Mouse (Mus musculus) MEL (cell line): Measurements from ENCODE around the gene Ptafr. TPM values are rescaled to one million over a fixed set of nuclear protein-coding genes. Genes with fewer than 3 reads are reported as not detected.

Source experiments
- DNase-seq: peaks from one replicate; pipeline ENCODE4 v3.0.0; 2011; ENCODE audit warnings: low read depth, low spot score
- H3K27ac ChIP-seq: 2 replicates; pipeline ENCODE4 v1.5.1; 2012; ENCODE audit warnings: low read depth, mild to moderate bottlenecking, control low read depth, low read length, moderate library complexity; ENCODE audit not compliant: control insufficient read depth
- H3K27me3 ChIP-seq, 2 experiments: fragments of 150-350 bp in 1 of 2; sonication (generic) in 1 of 2; 2 replicates each; pipeline ENCODE4 v1.6.1; 2012; ENCODE audit warnings: low read length in 2 of 2, mild to moderate bottlenecking in 2 of 2, improper control_type of control experiment in 1 of 2, moderate library complexity in 1 of 2; ENCODE audit not compliant: insufficient read depth in 2 of 2, control insufficient read depth in 1 of 2
- H3K36me3 ChIP-seq, 2 experiments: 2 replicates each; pipeline ENCODE4 v1.6.1; 2012 to 2014; ENCODE audit warnings: low read length in 2 of 2, improper control_type of control experiment in 1 of 2, inconsistent platforms in 1 of 2, mild to moderate bottlenecking in 1 of 2; ENCODE audit not compliant: insufficient read depth in 2 of 2, control insufficient read depth in 1 of 2
- H3K4me1 ChIP-seq, 2 experiments: fragments of 150-350 bp in 1 of 2; sonication (generic) in 1 of 2; 2 replicates each; pipeline ENCODE4 v1.6.1; 2012; ENCODE audit warnings: low read length in 2 of 2, improper control_type of control experiment in 1 of 2, mild to moderate bottlenecking in 1 of 2; ENCODE audit not compliant: insufficient read depth in 2 of 2, control insufficient read depth in 1 of 2
- H3K4me3 ChIP-seq, 2 experiments: fragments of 150-350 bp in 1 of 2; sonication (generic) in 1 of 2; 2 replicates each; pipeline ENCODE4 v1.5.1; 2012; ENCODE audit warnings: low read depth in 2 of 2, low read length in 2 of 2, mild to moderate bottlenecking in 2 of 2, moderate library complexity in 2 of 2, control low read depth in 1 of 2, improper control_type of control experiment in 1 of 2; ENCODE audit not compliant: control insufficient read depth in 1 of 2, insufficient read depth in 1 of 2
- H3K79me2 ChIP-seq: 2 replicates; pipeline ENCODE4 v1.6.1; 2012; ENCODE audit warnings: mild to moderate bottlenecking, low read length, moderate library complexity; ENCODE audit not compliant: control insufficient read depth, poor library complexity, insufficient read depth
- H3K9ac ChIP-seq: 2 replicates; pipeline ENCODE4 v1.6.1; 2012; ENCODE audit warnings: low read depth, mild to moderate bottlenecking, control low read depth, low read length, moderate library complexity; ENCODE audit not compliant: control insufficient read depth, poor library complexity, severe bottlenecking
- H3K9me3 ChIP-seq: fragments of 150-350 bp; sonication (generic); replicated peaks from 2 replicates; pipeline ENCODE4 v1.6.1; 2012; ENCODE audit warnings: mild to moderate bottlenecking, low read length, improper control_type of control experiment, moderate library complexity; ENCODE audit not compliant: insufficient read depth
- CHD1 ChIP-seq: IDR thresholded peaks from 2 replicates; pipeline ENCODE4 v1.6.1; 2012; ENCODE audit warnings: low read depth, mild to moderate bottlenecking, inconsistent platforms, low read length, improper control_type of control experiment
- CHD2 ChIP-seq: IDR thresholded peaks from 2 replicates; pipeline ENCODE4 v1.6.1; 2011; ENCODE audit warnings: low read length, improper control_type of control experiment
- E2F4 ChIP-seq: IDR thresholded peaks from 2 replicates; pipeline ENCODE4 v1.6.1; 2011; ENCODE audit warnings: low read depth, low read length, improper control_type of control experiment, borderline replicate concordance
- ELF1 ChIP-seq: IDR thresholded peaks from 2 replicates; pipeline ENCODE4 v1.6.1; 2014; ENCODE audit warnings: low read depth, mild to moderate bottlenecking, inconsistent platforms, low read length, improper control_type of control experiment, moderate library complexity
- ETS1 ChIP-seq: IDR thresholded peaks from 2 replicates; pipeline ENCODE4 v1.6.1; 2012; ENCODE audit warnings: low read depth, mild to moderate bottlenecking, inconsistent platforms, low read length, improper control_type of control experiment, moderate library complexity
- GABPA ChIP-seq: IDR thresholded peaks from 2 replicates; pipeline ENCODE4 v1.6.1; 2012; ENCODE audit warnings: low read depth, mild to moderate bottlenecking, inconsistent platforms, low read length, improper control_type of control experiment, moderate library complexity
- GATA1 ChIP-seq: IDR thresholded peaks from 2 replicates; pipeline ENCODE4 v1.6.1; 2011; ENCODE audit warnings: low read depth, low read length, improper control_type of control experiment
- HCFC1 ChIP-seq: IDR thresholded peaks from 2 replicates; pipeline ENCODE4 v1.6.1; 2012; ENCODE audit warnings: low read depth, mild to moderate bottlenecking, inconsistent platforms, low read length, improper control_type of control experiment, moderate library complexity
- JUND ChIP-seq: IDR thresholded peaks from 2 replicates; pipeline ENCODE4 v1.6.1; 2011; ENCODE audit warnings: low read depth, mild to moderate bottlenecking, improper control_type of control experiment, low read length
- KAT2A ChIP-seq: conservative IDR thresholded peaks from 2 replicates; pipeline ENCODE4 v1.6.1; 2012; ENCODE audit warnings: low read depth, low read length, improper control_type of control experiment, inconsistent platforms
- MEF2A ChIP-seq: IDR thresholded peaks from 2 replicates; pipeline ENCODE4 v1.6.1; 2014; ENCODE audit warnings: low read depth, mild to moderate bottlenecking, inconsistent platforms, low read length, improper control_type of control experiment; ENCODE audit not compliant: poor library complexity, insufficient replicate concordance, severe bottlenecking; ENCODE audit errors: extremely low read depth
- MYB ChIP-seq: IDR thresholded peaks from 2 replicates; pipeline ENCODE4 v1.6.1; 2011; ENCODE audit warnings: mild to moderate bottlenecking, low read depth, low read length, improper control_type of control experiment
- NELFE ChIP-seq: IDR thresholded peaks from 2 replicates; pipeline ENCODE4 v1.6.1; 2011; ENCODE audit warnings: low read depth, low read length, improper control_type of control experiment
- NRF1 ChIP-seq: IDR thresholded peaks from 2 replicates; pipeline ENCODE4 v1.6.1; 2014; ENCODE audit warnings: low read depth, mild to moderate bottlenecking, inconsistent platforms, low read length, improper control_type of control experiment, moderate library complexity; ENCODE audit not compliant: poor library complexity, insufficient read depth, severe bottlenecking
- POLR2A ChIP-seq, 2 experiments: IDR thresholded peaks; 2 replicates each; pipeline ENCODE4 v1.6.1; 2011 to 2012; ENCODE audit warnings: low read length in 2 of 2, mild to moderate bottlenecking in 2 of 2, control low read depth in 1 of 2, improper control_type of control experiment in 1 of 2, low read depth in 1 of 2, moderate library complexity in 1 of 2; ENCODE audit not compliant: control insufficient read depth in 1 of 2, insufficient read depth in 1 of 2, poor library complexity in 1 of 2
- POLR2AphosphoS2 ChIP-seq: IDR thresholded peaks from 2 replicates; pipeline ENCODE4 v1.6.1; 2011; ENCODE audit warnings: low read length, improper control_type of control experiment
- POLR2AphosphoS5 ChIP-seq: IDR thresholded peaks from 2 replicates; pipeline ENCODE4 v1.6.1; 2012; ENCODE audit warnings: low read depth, borderline replicate concordance, mild to moderate bottlenecking, inconsistent platforms, low read length, moderate library complexity, mixed read lengths
- RAD21 ChIP-seq: IDR thresholded peaks from 2 replicates; pipeline ENCODE4 v1.6.1; 2011; ENCODE audit warnings: mild to moderate bottlenecking, low read depth, low read length, improper control_type of control experiment
- SIN3A ChIP-seq: IDR thresholded peaks from 2 replicates; pipeline ENCODE4 v1.6.1; 2012; ENCODE audit warnings: low read length, improper control_type of control experiment, inconsistent platforms
- SMC3 ChIP-seq: IDR thresholded peaks from 2 replicates; pipeline ENCODE4 v1.6.1; 2011; ENCODE audit warnings: low read depth, low read length, improper control_type of control experiment
- TAL1 ChIP-seq: IDR thresholded peaks from 2 replicates; pipeline ENCODE4 v1.6.1; 2012; ENCODE audit warnings: mild to moderate bottlenecking, inconsistent platforms, low read length, moderate library complexity, mixed read lengths
- TBP ChIP-seq: IDR thresholded peaks from 2 replicates; pipeline ENCODE4 v1.8.0; 2011; ENCODE audit warnings: low read depth, low read length, improper control_type of control experiment
- TCF12 ChIP-seq: IDR thresholded peaks from 2 replicates; pipeline ENCODE4 v1.6.1; 2014; ENCODE audit warnings: low read depth, mild to moderate bottlenecking, inconsistent platforms, low read length, improper control_type of control experiment, moderate library complexity
- UBTF ChIP-seq: IDR thresholded peaks from 2 replicates; pipeline ENCODE4 v1.6.1; 2012; ENCODE audit warnings: low read depth, mild to moderate bottlenecking, inconsistent platforms, low read length, improper control_type of control experiment, moderate library complexity, borderline replicate concordance; ENCODE audit not compliant: insufficient read depth
- USF1 ChIP-seq: IDR thresholded peaks from 2 replicates; pipeline ENCODE4 v1.6.1; 2014; ENCODE audit warnings: low read depth, mild to moderate bottlenecking, inconsistent platforms, low read length, improper control_type of control experiment, moderate library complexity
- ZKSCAN1 ChIP-seq: IDR thresholded peaks from 2 replicates; pipeline ENCODE4 v1.6.1; 2012; ENCODE audit warnings: low read depth, mild to moderate bottlenecking, inconsistent platforms, low read length, improper control_type of control experiment, moderate library complexity
- ZMIZ1 ChIP-seq: IDR thresholded peaks from 2 replicates; pipeline ENCODE4 v1.6.1; 2012; ENCODE audit warnings: low read depth, mild to moderate bottlenecking, inconsistent platforms, low read length, improper control_type of control experiment, moderate library complexity
- ZNF384 ChIP-seq: IDR thresholded peaks from 2 replicates; pipeline ENCODE4 v1.6.1; 2012; ENCODE audit warnings: low read depth, mild to moderate bottlenecking, inconsistent platforms, low read length, improper control_type of control experiment
- polyA plus RNA-seq, 2 experiments: library from polyadenylated mRNA; stranded (reverse) in 1 of 2; unstranded in 1 of 2; fragments of >175 nt in 1 of 2; fragments of >200 nt in 1 of 2; gene quantifications; 2 replicates each; pipeline versions ENCODE4 v1.2.1 to v1.2.4; 2012; ENCODE audit warnings: low replicate concordance in 2 of 2, low read depth in 1 of 2; ENCODE audit not compliant: insufficient read length in 2 of 2, insufficient read depth in 1 of 2, missing spikeins in 1 of 2
- total RNA-seq: library from RNA; depleted of rRNA; stranded (reverse); fragments of 300-350 nt; gene quantifications from 2 replicates; pipeline ENCODE4 v1.2.3, GENCODE M21; 2012

Gene Ptafr
- total and polyA plus RNA-seq, 3 experiments = 0.06 TPM; not detected in 2

GRCm38 (mm10) chr4:132583781-132584180 is 19.9 kb downstream of the Ptafr start:
- no peaks in the 10 kb centered on the region for H3K9me3 ChIP-seq
- no peaks in the 10 kb centered on the region for H3K79me2 ChIP-seq
- 0 out of 4 replicates have a peak, but pooled peaks cover 0 to 1% of the 10 kb centered on the region in 2 experiments for H3K36me3 ChIP-seq
- no peak for DNase-seq
- no peak overlapping the region for H3K27ac ChIP-seq
- no peak overlapping the region for H3K9ac ChIP-seq
- H3K4me3 ChIP-seq = no peak overlapping the region
- H3K4me1 ChIP-seq = peaks cover 0 to 7% of the 10 kb centered on the region in 2 experiments; a peak in 1 of 4 replicates
- H3K27me3 ChIP-seq = no peaks in the 10 kb centered on the region
- TF ChIP-seq MEF2A (no peak), SIN3A (no peak), USF1 (no peak), RAD21 (no peak), SMC3 (no peak), E2F4 (no peak), JUND (no peak), ELF1 (no peak), GABPA (no peak), UBTF (no peak), NRF1 (no peak), TBP (no peak), POLR2AphosphoS2 (no peak), GATA1 (no peak), KAT2A (no peak), TAL1 (no peak), ZKSCAN1 (no peak)

GRCm38 (mm10) chr4:132584975-132585374 is 21.1 kb downstream of the Ptafr start:
- no peak for DNase-seq
- no peak overlapping the region for H3K4me3 ChIP-seq
- H3K36me3 ChIP-seq = 0 out of 4 replicates have a peak, but pooled peaks cover 0 to 2% of the 10 kb centered on the region in 2 experiments
- no peaks in the 10 kb centered on the region for H3K27me3 ChIP-seq
- no peaks in the 10 kb centered on the region for H3K9me3 ChIP-seq
- H3K27ac ChIP-seq = no peak overlapping the region
- no peak for TF ChIP-seq CHD2
- TF ChIP-seq POLR2A (IDR thresholded peaks at IDR 0.05; ENCODE audit: control insufficient read depth in 1 of 2, insufficient read depth in 1 of 2, low read depth in 1 of 2, low read length in 2 of 2, poor library complexity in 1 of 2) = no peak
- TF ChIP-seq TCF12 = no peak
- no peak for TF ChIP-seq NELFE
- no peak for TF ChIP-seq CHD1
- no peak for TF ChIP-seq ZKSCAN1
- TF ChIP-seq SMC3 = no peak
- TF ChIP-seq HCFC1 = no peak
- no peak for TF ChIP-seq ETS1
- TF ChIP-seq ZMIZ1 = no peak
- TF ChIP-seq ZNF384 = no peak
- no peak for TF ChIP-seq POLR2AphosphoS5
- TF ChIP-seq JUND = no peak
- no peak for TF ChIP-seq SIN3A
- no peak for TF ChIP-seq MYB
- TF ChIP-seq MEF2A = no peak
- TF ChIP-seq, all 39 proteins: peak for 0
- H3K4me1 ChIP-seq = peaks cover 0 to 7% of the 10 kb centered on the region in 2 experiments; a peak in 1 of 4 replicates
- H3K79me2 ChIP-seq = no peaks in the 10 kb centered on the region
- H3K9ac ChIP-seq = no peak overlapping the region
